Mouse (Mus musculus) erythroblast, embryonic 14.5 days (primary cell): ENCODE data around the gene Myf5.

ENCODE experiments used
- GATA1 ChIP-seq: IDR thresholded peaks from 2 replicates; pipeline ENCODE4 v1.6.1; 2012; ENCODE audit warnings: low read length, inconsistent platforms, mixed read lengths
- TAL1 ChIP-seq: IDR thresholded peaks from 3 replicates; pipeline ENCODE4 v1.6.1; 2012; ENCODE audit warnings: low read length, inconsistent platforms, mixed read lengths

DNA sequence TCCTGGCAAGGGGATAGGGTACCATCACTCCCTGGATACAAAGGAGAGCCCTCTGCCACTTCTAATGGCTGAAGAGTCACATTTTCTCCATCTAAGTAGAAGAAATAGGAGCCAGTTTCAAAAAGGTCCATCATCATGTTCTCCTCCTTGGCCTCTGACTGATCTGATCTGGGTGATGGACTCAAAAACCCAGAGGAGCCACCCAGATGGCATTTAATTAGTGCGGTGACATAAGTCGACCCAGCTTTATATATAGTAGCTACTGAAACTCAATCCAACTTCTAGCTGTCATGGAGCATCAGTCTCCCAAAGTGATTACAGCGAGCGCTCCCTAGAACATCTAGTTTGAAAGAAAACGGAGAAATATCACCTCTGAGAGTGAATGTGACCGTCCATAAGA lies 8.6 kb upstream of the Myf5 start, which contains the start of gene Myf6:
- TF ChIP-seq GATA1 (no peak), TAL1 (no peak)
